Mouse (Mus musculus): ENCODE measurements around the gene Cacna1e.

Cacna1e gene

DNA sequence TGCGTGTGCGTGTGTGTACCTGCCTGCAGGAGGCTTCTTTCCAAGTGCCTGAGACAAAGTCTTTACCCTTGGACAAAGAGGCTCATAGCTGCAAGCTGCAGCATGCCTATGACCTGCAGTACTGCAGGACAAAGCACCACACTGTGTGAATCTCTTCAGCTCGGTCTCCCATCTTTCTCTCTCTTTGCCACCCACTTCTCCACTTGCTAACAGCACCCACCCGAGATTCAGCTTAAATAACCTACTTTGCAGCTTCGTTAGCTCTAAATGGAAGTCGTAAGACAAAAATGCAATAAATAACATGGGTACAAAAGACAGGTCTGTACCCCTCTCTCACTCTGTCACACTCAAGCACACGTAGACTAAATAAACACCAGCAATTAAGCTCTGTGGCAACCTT, 268.5 kb downstream of the Cacna1e start:
- DNase-seq, result no peak

DNA sequence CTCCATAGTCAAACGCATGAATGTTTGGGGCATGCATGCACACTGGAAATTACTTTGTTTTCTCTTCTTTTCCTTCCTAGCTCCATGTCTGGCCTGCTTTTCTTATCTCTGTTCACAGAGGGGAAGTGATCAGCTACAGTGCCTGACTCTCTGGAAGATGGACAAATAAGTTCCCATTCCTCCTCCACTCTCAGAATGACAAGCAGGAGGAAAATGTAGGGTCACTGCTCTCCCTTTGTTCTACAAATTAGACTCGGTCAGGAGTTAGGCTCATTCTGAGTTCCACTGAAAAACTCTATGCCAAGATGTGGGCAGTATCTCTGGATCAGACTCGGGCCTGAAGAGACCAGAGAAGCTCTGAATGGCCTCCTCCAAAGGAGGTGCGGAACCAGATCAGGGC, 275.8 kb downstream of the Cacna1e start:
- no peak for DNase-seq

DNA sequence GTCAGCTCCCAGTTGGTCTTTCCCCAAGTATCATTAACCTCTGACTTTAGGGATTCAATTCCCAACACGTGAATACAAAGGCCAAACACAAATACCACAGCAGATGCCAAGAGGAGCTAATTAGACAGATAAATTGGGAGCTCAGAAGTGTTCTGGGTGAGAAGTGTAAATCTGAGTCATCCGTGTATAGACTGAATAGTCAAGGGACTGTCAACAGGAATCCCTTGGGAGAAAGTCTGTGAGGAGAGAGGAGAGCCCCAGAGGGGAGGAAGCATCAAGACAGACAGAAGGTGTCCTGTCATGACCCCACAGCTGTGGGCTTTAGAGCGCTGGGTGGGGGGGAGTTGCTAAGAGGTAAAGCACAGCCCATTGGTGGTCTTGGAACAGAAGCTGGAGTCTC, 276.9 kb downstream of the Cacna1e start:
- DNase-seq, result no peak

DNA sequence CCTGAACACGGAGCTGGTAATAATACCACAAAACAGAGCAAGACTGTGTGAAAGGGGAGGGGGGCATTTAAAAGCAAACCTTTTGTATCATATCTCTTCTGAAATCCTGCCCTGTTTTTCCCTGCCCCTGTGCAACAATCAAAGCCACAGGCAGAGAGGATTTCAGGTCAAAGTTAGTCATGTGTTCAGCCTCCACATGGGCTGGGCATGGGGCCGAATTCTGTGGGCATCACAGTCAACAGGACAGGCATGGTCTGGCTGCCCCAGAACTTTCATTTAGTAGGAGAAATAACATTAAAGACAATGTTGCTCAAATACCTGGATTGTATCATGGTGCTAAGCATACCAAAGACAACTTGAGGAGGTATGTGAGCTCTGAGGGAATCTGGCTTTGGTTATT, 278.7 kb downstream of the Cacna1e start:
- no peak for DNase-seq

DNA sequence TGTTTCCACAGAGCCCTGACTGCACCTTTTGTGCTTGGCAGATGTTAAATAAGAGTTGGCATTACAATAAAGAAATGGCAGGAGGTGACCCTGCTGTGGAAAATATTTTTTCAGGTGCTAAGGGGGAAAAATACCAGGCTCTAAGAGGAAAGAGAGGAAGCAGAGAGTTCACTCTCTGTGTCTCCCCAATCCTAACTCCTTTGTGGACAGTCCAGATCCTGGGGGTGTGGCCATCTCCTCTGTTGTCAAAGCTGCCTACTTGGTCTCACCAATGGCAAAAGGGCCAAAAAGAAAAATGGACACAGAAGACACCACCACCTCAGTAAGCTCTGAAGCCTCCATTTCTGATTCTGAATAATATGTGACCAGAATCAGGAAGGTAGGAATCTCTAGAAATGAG, 280.5 kb downstream of the Cacna1e start:
- no peak for DNase-seq

DNA sequence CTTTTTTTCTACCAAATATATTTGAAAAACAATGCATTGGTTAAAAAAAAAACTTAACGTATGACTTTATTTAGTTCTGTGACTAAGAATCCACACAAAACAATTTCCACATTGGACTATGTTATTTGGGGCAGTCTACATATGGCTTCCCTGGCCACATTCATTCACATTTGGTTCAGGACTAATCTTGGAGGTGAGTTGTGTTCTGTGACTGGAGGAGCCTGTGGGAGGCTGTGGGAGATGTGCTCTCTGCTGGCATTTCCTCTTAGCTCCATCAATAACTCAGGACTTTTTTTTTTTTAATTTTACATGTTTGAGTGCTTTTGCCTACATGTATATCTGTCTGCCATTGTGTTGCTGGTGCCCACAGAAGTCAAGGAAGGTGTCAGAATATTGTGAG, 281.8 kb downstream of the Cacna1e start:
- DNase-seq, result no peak

DNA sequence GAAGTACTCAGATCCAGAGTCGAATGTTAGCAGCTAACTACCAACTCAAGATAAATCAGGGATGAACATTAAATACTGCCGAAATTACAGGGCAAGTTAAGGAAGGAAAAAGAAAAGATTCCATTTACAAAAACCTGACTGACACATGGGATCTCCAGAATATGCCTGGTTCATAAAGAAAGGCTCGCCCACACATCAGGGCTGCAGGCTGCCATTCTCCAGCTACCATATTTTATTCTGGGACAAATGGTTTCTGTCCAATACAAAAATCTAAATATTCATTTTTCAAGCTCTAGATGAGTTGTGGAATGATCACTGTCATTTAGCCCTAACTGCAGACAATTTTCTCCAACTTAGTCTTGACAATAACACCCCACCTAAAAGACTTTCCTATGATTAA, 301.8 kb downstream of the Cacna1e start:
- no peak for DNase-seq

DNA sequence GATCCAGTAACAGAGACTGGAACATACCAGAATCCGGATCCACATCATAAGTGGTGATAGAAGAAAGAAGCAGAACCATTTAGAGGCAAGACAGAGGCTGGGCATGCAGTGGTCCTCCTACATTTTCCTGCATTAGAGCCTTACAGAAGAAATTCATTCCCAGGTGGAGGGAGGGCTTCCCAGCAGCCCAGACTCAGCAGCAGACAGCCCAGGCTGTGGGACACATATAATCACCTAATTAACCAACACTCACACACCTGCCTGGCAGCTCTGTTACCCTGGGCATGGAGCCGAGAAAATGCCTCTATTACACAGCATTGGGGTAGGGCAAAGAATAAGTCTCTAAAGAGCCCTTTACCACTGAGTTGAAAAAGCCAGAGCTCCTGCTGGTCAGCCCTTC, 304.4 kb downstream of the Cacna1e start:
- no peak for DNase-seq

DNA sequence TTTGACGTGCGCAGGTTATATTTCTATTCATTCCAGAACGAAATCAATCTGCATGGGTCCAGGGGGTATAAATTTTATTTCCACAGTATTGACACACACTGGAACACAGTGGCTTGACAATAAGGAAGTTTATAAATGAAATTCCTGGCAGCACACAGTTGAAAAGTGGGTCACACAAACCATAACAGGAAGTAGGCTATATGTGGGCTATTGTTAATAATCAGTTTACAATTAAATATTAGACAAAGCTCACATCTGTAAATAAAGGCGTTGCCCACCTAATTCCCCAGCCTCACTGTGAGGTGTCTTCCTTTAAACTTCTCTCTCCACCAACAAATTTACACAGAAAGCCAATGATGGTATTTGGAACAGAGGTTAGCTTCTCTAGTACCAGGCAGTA, 305.6 kb downstream of the Cacna1e start:
- DNase-seq, result no peak

DNA sequence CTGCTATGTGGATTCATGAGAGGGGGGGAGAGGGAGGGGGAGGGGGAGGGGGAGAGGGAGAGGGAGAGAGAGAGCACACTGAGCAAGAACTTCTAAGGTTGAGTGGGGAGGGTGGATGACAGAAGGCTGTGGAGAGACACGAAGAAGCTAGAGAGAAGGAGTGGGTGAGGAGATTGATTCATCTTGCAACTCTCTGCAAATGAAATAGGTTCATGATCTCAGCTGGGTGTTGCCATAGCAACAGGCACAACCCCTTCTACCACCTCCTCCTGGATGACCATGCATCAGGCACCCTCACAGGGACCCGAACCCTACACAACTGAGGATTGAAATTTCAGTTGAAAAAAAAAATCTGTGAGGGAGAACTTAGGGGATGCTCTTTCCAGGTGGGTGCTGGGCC, 307.9 kb downstream of the Cacna1e start:
- no peak for DNase-seq

DNA sequence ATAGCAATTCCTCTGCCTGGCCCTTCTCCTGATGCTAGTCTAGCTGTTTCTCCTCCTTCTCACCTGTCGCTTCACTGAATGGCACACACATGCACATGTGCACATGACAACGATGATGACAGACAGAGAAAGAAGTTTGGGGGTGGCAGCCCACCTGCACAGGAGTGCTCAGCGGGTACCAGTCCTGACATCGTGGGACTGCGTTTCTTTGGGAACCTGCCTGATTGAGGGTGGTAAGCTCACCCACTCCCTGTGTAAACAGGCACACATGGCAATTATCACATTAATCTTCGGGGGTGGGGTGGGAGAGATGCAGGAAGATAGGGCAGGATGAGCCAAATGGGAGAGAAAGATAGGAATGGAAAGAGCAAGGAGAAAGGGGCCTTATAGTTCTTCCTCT, 318.3 kb downstream of the Cacna1e start:
- no peak for DNase-seq

DNA sequence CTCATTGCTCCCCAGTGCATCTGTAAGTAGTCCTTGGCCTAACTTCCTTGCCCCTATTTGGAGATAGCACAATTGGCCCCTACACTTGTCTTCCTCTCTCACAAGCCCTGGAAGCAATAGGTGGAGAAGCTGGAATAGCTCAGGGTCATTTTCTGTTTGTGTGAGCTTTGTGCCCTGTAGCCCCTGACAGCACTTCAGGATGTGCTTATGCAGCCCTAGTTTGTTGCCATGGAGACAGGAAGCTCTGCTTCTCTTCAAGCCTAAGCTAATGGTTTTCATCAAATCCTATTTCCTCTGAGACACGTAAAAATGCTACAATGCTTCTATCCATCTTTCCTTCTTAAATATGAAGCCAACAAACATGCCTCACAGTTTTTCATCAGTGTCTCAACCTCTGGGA, 328.5 kb downstream of the Cacna1e start:
- DNase-seq, result no peak

DNA sequence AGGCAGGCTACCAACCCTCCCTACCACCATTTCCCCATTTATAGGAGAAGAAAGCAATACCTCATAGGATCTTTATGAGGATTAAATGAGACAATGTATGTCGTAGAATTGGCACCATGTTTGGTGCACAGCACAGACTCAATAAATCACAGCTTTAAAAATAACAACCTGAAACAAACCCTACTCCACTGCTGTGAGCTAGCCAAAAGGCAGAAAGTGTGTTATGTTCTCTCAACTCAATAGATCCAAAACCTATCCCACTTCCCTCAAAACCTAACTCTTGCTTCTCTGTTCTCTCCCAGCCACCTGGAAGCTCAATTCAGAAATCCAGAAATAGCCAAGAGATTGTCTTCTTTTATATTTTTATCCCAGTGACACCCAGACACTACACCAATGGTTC, 331.2 kb downstream of the Cacna1e start:
- DNase-seq, result no peak

DNA sequence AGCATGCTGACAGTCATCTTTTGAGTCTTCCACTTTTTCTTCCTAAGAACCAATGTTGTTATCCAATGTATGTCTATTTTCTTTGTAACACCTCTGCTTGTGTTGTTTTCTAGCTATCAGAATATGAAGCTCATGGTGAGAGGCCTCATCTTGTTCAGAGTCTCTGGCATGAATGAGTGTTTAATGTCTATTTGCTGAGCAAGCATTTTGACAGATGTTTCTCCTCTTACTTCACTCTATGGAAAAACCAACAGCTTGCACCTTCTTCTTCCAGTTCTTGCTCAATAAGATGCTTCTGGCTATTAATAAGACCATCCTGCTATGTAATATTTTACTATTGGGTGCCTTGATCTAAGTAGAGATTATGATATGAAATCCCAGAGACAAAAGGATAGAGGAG, 346.9 kb downstream of the Cacna1e start:
- DNase-seq, result no peak

DNA sequence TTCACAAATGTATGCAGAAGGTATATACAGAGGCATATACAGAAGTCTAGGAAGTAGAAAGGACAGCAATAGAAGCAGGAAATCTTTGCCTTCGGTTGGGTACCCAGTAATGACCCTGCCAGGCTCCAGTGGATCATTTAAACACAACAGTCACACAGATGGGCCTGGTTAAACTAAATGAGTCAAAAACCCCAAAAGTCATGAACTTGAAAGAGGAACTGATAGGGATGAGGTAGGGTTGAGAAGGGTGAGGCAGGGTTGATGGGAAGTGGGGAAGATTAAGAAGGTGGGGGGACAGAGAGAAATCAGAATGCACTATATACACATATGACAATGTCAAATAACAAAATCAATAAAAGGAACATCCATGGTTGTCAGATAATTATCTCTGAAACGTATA, 347.5 kb downstream of the Cacna1e start:
- no peak for DNase-seq

DNA sequence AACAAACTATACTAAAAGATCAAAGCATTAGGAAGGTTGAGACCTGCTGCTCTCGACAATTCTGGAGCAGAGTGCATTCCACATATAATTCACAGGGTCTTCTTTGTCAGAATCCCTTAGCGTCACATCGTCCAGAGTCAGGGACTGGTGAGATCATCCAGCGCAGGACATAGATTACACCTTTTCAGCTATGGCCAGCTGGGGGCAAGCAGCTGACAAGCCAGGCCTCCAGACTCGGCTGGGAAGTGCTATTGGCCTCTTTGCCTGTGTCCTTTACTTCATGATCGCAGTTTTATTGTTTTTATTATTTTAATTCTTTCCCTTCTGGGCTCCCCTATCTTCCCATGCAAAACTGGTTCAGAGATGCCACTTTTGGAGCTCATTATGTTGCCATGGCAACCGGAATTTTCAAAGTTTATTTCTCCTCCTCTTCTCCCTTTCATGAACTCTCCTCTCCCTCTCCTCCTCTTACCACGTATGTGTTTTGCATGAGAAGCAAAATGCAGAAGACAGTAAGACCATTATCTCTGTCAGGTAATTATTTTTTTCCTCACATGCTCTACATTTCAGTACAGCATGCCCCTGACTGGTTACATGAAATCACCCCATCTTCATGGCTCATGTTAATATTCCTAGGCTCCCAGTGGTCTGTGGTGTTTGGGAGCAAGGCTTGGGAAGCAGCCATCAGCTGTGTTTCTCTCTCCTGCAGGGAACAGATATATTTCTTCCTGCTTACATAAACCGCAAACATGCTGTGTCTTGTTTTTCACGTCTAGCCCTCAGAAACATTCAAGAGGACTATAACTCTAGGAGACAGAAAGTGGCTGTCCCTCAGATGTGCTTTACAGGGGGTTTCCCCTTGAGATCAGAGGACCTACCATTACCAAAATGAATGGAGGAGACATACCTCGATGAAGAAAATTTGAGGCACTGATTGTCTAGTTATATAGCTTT, 351.0 kb downstream of the Cacna1e start:
- no peak for DNase-seq

DNA sequence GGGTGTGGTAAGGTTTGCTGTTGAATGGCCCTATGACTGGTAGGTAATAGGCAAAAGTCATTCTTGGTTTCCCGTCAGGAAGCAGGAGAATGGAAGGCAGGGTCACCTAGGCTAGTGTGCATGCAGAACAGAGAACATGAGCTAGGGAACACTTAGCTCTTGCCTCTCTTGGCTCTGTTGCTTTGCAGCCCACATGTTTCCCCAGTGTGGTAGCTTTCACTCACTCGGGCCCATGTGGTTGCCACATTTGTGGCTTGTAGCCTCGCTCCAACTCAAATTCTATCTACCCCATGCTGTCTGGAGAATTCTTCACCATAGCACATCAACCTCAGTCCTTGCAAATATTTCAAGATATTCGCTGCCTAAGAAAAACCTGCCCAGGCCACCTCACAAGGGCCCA, 354.6 kb downstream of the Cacna1e start:
- no peak for DNase-seq

DNA sequence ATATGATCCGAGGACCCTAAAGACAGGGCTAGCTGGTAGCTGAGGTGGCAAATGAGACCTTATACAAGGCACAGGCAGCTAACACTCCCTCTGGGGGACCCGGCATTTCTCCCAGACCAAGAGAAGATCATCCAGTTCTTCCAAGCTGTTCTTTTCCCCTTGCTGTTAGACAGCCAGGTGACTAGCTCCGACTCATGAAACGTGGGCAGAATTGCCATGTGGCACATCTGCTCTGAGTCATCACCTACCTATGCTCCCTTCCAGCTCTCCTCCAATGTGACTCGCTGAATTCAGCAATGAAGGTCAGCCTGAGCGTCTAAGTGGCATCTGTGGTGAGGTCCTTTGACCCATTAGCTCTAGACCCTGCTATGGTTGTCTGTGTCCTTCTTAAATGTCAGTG, 355.5 kb downstream of the Cacna1e start:
- DNase-seq, result no peak

DNA sequence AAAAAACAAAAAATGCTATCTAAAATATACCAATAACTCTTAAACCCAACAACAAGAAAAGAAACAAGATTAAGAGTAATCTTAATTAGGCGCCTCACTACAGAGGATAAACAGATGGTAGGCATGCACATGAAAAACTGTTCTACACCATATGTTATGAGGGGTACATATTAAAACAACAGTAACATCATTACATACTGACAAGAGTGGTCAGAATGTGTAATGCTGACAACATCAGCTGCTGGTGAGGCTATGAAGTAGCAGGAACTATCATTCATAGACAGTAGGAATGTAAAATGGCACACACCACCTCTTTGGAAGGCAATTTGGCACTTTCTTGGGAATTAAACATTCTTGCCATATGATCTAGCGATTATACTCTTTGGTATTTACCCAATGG, 363.6 kb downstream of the Cacna1e start:
- no peak for DNase-seq

DNA sequence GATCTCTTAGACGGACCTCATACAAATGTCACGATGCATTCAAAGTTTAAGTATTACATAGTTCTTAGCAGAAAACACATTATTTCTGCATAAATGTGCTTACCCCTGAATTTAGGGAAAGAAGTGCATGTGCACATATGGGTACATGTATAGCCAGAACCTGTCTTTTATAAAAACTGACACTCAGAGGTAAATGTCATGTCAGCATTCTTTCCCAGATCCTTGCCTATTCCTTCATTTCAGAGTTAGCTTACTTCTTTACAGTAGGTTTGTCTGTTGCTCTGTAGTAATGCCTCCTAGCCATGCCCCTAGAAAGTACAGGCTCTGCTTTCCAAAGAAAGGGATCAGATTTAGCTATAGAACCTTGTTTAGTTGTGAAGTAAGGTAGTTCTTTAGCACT, 369.0 kb downstream of the Cacna1e start:
- DNase-seq, result no peak

DNA sequence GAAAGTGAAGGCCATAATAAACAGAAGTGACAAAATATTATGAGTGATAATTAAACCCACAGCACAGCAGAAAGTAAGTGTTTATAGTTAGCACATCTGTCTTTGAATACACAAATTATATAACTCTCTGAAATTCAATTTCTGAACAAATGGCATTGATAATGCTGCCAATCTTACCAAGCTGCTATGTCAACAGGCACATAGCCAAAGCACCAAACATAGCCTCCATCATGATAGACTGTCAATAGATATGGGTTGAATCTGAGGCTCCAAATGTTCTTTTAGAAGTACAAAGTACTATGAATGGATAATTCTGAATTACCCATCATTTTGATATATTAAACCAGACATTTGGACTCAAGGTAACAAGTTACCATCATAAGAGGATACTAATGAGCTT, 372.6 kb downstream of the Cacna1e start:
- DNase-seq, result no peak

DNA sequence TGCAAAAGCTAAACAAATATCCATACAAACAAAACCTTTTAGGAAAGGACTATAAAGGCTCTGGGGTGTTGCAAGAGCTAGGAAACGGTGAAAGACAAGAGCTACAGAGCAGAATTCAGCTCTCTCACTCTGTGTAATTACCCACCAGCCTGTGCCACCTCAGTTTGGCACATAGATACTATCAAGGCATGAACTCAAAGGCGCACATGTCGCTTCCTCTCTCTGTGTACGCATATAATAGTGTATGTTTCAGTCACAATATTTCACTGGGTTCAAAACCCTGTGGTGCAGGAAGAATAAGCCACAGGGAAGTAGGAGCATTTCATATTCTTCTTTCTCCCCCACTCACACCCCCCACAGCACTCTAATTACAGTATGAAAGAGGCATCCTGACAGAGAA, 380.3 kb downstream of the Cacna1e start:
- DNase-seq, result no peak

DNA sequence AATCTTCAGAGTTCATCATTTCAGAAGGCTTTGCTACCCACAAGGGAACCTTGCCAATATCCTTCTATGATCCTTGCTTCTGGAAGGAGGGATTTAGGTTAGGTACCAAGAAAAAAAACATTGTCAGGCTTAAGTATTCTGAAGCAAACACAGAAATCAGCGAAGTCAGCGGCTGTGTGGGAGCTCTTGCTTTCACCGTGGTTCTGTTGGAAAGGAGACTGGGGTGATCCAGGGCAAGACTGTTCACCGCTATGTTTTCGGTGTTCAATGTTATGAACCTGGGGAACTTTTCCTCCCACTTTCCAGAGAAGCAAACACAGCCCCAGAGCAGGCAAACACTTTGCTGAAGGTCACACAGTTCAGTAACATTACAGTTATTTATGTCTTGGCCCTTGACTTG, 383.4 kb downstream of the Cacna1e start:
- no peak for DNase-seq

DNA sequence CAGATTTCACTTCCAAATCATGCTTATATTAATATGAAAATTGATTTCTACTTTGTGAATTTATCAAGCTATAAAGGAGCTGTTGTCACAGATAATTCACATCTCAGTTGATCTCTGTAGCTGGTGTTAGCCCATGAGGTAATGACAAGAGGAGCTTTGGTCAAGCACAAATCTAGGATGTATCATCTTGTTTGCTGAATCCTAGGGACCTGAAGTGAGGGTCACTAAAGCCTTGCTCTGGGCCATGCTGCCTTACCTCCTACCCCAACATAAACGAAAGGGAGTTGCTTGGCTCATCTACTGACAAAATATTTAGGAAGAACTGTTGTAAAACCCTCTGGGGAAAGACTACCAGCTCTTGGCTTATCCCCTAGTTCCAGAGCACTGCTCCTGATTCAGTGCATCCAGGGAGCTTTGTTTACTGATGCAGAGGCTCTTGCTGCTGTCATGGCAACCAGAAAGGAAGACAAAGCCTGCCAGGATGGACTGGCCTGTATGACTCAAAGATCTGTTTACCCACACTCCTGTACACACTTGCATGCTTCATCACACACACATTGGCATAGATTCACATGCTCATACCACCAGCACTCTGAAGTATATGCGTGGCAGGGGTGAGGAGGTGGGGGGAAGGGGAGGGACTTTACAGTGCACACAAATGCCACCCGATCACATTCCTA, 384.0 kb downstream of the Cacna1e start:
- DNase-seq, result no peak

DNA sequence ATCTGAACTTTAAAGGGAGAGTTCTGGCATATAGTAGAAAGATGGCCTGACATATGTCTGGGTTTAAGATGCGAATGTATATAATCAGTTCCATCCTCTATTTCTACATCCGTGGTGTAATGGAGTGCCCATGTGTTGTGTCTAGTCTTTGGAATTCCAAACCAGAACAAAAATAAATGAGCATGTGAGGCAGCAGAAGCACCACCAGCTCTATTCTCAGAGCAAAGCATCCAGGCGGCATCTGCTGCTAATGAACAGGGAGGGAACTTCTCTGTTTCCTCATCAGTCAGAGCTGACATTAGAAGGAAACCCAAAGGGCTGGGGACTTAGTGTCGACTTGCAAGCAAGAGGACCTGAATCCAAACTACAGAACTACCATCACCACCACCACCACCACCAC, 385.5 kb downstream of the Cacna1e start:
- DNase-seq, result no peak

Measured in kidney, adult 18-20 months (tissue).